Mouse (Mus musculus): ENCODE measurements around the gene Il13ra1.

GRCm38 (mm10) chrX:36209554-36209953, 97.6 kb downstream of the Il13ra1 start:
- TF ChIP-seq CTCF (IDR thresholded peaks at IDR 0.05; ENCODE audit: low read depth, low read length): no peak
- no peak for TF ChIP-seq POLR2A (IDR thresholded peaks at IDR 0.05; ENCODE audit: insufficient read depth, low read length)
- TF ChIP-seq EP300 (IDR thresholded peaks at IDR 0.05; ENCODE audit: insufficient read depth, low read depth, low read length): no peak

All from ES-Bruce4 (cell line).